Mouse (Mus musculus) heart, embryonic 16.5 days (tissue): ENCODE results near the gene Sfta2. TPM values are rescaled to one million over a fixed set of nuclear protein-coding genes. Genes with fewer than 3 reads are reported as not detected.

Source experiments
- ATAC-seq: fragments of 200-750 bp; cut with Nextera tagmentation; replicated peaks from 2 replicates; pipeline ENCODE4 v1.8.0; 2017; ENCODE audit warnings: moderate number of reproducible peaks; ENCODE audit not compliant: insufficient read depth, low FRiP score; ENCODE audit errors: extremely low read depth
- H3K27ac ChIP-seq: fragments of 300-500 bp; sonication (generic); 2 replicates; pipeline ENCODE4 v1.5.1; 2014; ENCODE audit warnings: mild to moderate bottlenecking, low read length, control low read depth, moderate library complexity
- H3K27me3 ChIP-seq: fragments of 300-500 bp; sonication (generic); 2 replicates; pipeline ENCODE4 v1.6.1; 2014; ENCODE audit warnings: low read length, mixed read lengths; ENCODE audit not compliant: control insufficient read depth, insufficient read depth
- H3K36me3 ChIP-seq: fragments of 300-500 bp; sonication (generic); 2 replicates; pipeline ENCODE4 v1.6.1; 2014; ENCODE audit not compliant: control insufficient read depth, insufficient read depth
- H3K4me1 ChIP-seq: fragments of 300-500 bp; sonication (generic); 2 replicates; pipeline ENCODE4 v1.6.1; 2014; ENCODE audit warnings: low read length, mixed read lengths; ENCODE audit not compliant: control insufficient read depth, insufficient read depth
- H3K4me2 ChIP-seq: fragments of 300-500 bp; sonication (generic); 2 replicates; pipeline ENCODE4 v1.6.1; 2014; ENCODE audit warnings: low read depth, mild to moderate bottlenecking, control low read depth, low read length
- H3K4me3 ChIP-seq: fragments of 300-500 bp; sonication (generic); 2 replicates; pipeline ENCODE4 v1.5.1; 2014; ENCODE audit warnings: mild to moderate bottlenecking, control low read depth, low read length
- H3K9ac ChIP-seq: fragments of 300-500 bp; sonication (generic); 2 replicates; pipeline ENCODE4 v1.6.1; 2014; ENCODE audit warnings: low read length, control low read depth
- H3K9me3 ChIP-seq: fragments of 300-500 bp; sonication (generic); replicated peaks from 2 replicates; pipeline ENCODE4 v1.6.1; 2016; ENCODE audit warnings: low read length; ENCODE audit not compliant: control insufficient read depth
- WGBS: fragments of 180-500 bp; shearing (Covaris S2); extraction: QIAGEN DNeasy Blood & Tissue Kit; methylation state at CpG from one replicate; pipeline ENCODE4 v1.1.7; 2014; 5-methylcytosine and 5-hydroxymethylcytosine counted together
- polyA plus RNA-seq: library from polyadenylated mRNA; unstranded; fragments of >200 nt; fragmentation: Nextera tagmentation; extraction: Ambion mirVana; gene quantifications from 2 replicates; pipeline ENCODE4 v1.2.1, GENCODE M21; 2015

The Sfta2 gene
- polyA plus RNA-seq, 1 experiment from 2014 or later: 1.1 TPM

DNA sequence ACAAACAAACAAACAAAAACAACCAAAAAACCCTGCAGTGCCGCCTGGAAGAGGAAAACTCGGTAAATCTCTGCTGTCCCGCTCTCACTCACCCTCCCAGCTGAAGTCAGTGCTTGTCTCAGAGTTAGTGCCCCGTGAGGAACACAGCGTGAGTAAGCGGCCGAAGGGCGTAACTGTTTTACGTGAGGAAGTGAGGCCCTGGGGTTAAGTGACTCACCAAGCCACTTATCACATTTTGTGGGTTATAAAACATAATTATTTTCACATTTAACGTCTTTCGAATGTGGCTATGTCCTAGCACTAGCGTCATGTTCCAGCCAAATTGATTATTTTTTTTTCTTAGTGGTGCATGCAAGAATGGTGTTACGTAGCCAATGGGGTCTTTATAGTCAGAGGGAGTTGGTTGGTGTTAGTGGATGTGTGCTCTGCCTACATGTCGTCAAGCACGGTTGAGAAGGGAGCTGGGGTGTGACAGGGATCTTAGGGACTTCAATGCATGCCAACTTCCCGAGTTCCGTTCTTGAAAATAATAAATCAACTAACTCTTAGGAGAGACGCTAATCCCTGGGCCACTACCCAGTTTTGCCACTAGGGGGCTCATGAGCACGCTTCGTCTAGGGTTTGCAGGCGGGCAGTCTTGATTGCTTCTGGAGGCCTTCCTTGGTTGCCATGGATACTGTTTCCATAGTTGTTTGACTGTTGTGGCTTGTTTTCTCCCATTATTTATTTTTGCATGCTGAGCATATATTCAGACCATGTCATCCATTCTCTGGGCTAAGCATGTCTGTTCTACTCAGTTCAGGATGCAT is 10.7 kb upstream of the Sfta2 start:
- whole genome bisulfite sequencing: 43% methylated on average over 21 of the region's 21 CpGs
- no peaks in the 10 kb centered on the region for H3K36me3 ChIP-seq
- no peak overlapping the region for H3K9ac ChIP-seq
- no peaks in the 10 kb centered on the region for H3K27me3 ChIP-seq
- ATAC-seq: no peak; the same call in 1 of the 2 replicates
- H3K9me3 ChIP-seq: no peaks in the 10 kb centered on the region
- H3K27ac ChIP-seq: no peak overlapping the region
- H3K4me1 ChIP-seq: no peaks in the 10 kb centered on the region
- H3K4me3 ChIP-seq: no peak overlapping the region
- H3K4me2 ChIP-seq: no peak overlapping the region

DNA sequence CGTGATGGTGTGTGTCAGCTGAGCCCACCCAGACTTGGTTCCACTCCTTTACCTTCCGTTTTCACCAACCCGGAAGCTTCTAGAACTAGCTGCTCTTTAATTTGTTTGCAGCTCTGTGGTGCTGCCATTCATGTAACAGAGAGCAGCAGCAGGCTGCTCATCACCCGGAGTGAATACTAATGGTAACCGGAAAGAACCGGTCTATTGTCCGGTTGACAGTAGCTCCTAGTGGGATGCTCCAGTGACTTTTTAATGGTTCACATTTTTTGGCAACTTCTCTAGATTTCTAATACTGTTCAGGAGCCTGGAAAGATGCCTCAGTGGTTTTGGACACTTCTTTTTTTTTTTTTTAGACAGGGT is 10.2 kb upstream of the Sfta2 start:
- Histone ChIP-seq H3K36me3 (no peaks in the 10 kb centered on the region), H3K4me2 (no peak overlapping the region), H3K9ac (no peak overlapping the region), H3K4me1 (no peaks in the 10 kb centered on the region), H3K27me3 (no peaks in the 10 kb centered on the region), H3K27ac (no peak overlapping the region), H3K9me3 (no peaks in the 10 kb centered on the region), H3K4me3 (no peak overlapping the region)
- no peak for ATAC-seq
- WGBS: 93% methylated on average over 7 of the region's 7 CpGs

- no peak for ATAC-seq
- H3K4me2 ChIP-seq: no peak overlapping the region
- 84% methylated on average over 15 of the region's 15 CpGs for WGBS
Observed at GRCm38 (mm10) chr17:35591731-35592130, 9.6 kb upstream of the Sfta2 start.

DNA sequence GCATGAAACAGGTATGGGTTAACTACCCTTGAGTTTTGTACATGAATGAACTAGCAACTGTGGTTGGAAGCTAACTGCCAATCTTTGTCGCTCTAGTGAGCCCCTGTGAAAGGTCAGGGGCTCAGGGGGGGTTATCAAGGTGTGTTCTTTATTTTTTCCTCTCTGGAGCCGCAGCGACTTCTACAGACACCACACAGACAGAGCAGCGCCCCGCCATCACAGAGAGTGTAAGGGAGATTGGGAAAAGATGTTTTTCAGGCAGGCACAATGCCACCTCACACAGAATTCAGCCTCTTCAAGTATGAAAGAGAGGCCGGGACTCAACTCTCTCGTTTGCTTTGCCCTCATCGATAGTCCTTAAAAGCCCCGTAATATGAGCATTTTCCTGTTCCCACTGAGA is 9.2 kb upstream of the Sfta2 start:
- no peaks in the 10 kb centered on the region for H3K27me3 ChIP-seq
- H3K4me1 ChIP-seq: no peaks in the 10 kb centered on the region
- no peak for ATAC-seq
- H3K36me3 ChIP-seq: no peaks in the 10 kb centered on the region
- no peak overlapping the region for H3K27ac ChIP-seq
- 76% methylated on average over 9 of the region's 9 CpGs for WGBS
- H3K9me3 ChIP-seq: no peaks in the 10 kb centered on the region
- H3K4me2 ChIP-seq: no peak overlapping the region
- H3K9ac ChIP-seq: no peak overlapping the region
- H3K4me3 ChIP-seq: no peak overlapping the region

More at GRCm38 (mm10) chr17:35591731-35592130, 9.6 kb upstream of the Sfta2 start:
- H3K4me1 ChIP-seq: no peaks in the 10 kb centered on the region
- no peak overlapping the region for H3K9ac ChIP-seq
- no peaks in the 10 kb centered on the region for H3K36me3 ChIP-seq
- H3K4me3 ChIP-seq: no peak overlapping the region
- no peaks in the 10 kb centered on the region for H3K9me3 ChIP-seq
- H3K27me3 ChIP-seq: no peaks in the 10 kb centered on the region
- H3K27ac ChIP-seq: no peak overlapping the region

DNA sequence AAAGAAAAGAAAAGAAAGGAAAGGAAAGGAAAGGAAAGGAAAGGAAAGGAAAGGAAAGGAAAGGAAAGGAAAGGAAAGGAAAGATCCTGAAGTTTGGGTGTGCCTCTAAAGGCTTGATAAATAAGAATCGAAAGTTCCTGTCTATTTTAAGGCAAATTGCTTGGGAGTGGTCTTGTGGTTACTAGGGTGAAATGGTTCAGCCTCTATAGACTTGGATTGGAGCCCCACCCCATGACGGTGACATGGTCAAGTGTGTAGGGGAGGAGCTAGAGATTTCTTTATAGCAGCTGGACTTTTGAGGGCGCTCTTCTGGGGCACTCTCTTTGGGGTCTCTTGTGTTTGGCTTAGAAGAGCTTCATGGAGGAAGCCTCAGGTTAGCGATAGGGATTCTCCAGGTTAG is 7.6 kb upstream of the Sfta2 start:
- WGBS: 28% methylated on average over 4 of the region's 4 CpGs
- Histone ChIP-seq H3K27ac (no peak overlapping the region), H3K36me3 (no peaks in the 10 kb centered on the region), H3K9me3 (no peaks in the 10 kb centered on the region), H3K4me3 (no peak overlapping the region), H3K9ac (no peak overlapping the region), H3K27me3 (no peaks in the 10 kb centered on the region), H3K4me1 (no peaks in the 10 kb centered on the region), H3K4me2 (no peak overlapping the region)
- no peak for ATAC-seq

- H3K9me3 ChIP-seq: no peaks in the 10 kb centered on the region
- no peak overlapping the region for H3K4me3 ChIP-seq
- H3K27ac ChIP-seq: no peak overlapping the region
- no peaks in the 10 kb centered on the region for H3K36me3 ChIP-seq
- 76% methylated on average over 7 of the region's 7 CpGs for WGBS
- no peak for ATAC-seq
- no peaks in the 10 kb centered on the region for H3K27me3 ChIP-seq
- H3K9ac ChIP-seq: no peak overlapping the region
- H3K4me2 ChIP-seq: no peak overlapping the region
- H3K4me1 ChIP-seq: no peaks in the 10 kb centered on the region
Observed at GRCm38 (mm10) chr17:35594456-35594855, 6.9 kb upstream of the Sfta2 start.

DNA sequence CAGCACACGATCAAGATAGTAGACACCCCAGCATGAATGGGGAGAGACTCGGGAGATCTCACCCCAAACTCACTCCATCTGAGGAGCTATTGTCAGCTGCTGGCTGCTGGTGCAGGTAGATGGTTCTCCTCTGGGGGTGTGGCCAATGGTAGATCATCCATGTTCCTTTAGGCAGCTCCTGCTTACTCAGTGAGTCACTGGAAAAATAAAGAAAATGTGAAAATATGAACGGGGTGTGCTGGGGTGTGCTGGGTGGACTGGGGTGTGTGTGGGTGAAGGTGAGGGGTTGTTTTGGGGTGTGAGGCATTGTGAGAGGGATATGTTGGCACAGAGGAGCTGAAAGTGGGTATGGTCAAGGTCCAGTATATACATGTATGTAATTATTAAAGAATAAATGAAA is 4.0 kb upstream of the Sfta2 start:
- ATAC-seq: no peak

DNA sequence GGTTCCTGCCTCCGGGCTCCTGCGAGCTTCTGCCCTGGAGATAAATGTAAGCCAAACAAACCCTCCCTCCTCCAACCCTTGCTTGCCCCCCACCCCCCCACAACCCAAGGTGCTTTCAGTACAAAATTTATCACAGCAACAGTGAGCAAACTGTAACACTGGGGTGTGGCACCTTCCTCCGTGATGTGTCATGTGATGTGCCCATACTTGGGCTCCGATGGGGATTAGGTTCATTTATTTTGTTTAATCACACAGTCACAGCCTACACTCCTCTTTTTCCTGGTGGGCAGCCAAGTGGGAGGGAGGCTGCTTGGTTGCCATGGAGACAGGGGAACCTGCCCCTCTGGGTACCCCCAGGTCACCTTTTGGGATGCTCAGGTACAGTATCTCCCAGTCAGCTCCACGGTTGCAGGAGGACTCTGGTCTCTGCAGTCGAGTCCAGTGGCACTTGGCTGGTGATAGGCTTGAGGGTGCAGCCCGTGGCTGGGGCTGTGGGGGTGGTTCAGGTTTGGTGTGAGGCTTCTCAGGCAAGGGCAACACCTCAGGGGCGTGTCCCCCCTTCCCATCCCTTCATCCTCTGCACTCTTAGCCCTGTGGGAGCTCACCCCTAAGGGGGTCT is 496 bp downstream of the Sfta2 start:
- H3K9me3 ChIP-seq: no peaks in the 10 kb centered on the region
- no peak overlapping the region for H3K27ac ChIP-seq
- no peaks in the 10 kb centered on the region for H3K4me1 ChIP-seq
- H3K4me2 ChIP-seq: no peak overlapping the region
- no peak overlapping the region for H3K9ac ChIP-seq
- H3K4me3 ChIP-seq: no peak overlapping the region
- no peak for ATAC-seq
- H3K27me3 ChIP-seq: 0 out of 2 replicates have a peak, but pooled peaks cover 3% of the 10 kb centered on the region
- H3K36me3 ChIP-seq: no peaks in the 10 kb centered on the region
- 33% methylated on average over 8 of the region's 8 CpGs for WGBS

More for the DNA sequence above, 4.0 kb upstream of the Sfta2 start:
- Histone ChIP-seq H3K27ac (no peak overlapping the region), H3K4me1 (no peaks in the 10 kb centered on the region), H3K9me3 (no peaks in the 10 kb centered on the region), H3K36me3 (no peaks in the 10 kb centered on the region), H3K9ac (no peak overlapping the region), H3K4me2 (no peak overlapping the region), H3K4me3 (no peak overlapping the region), H3K27me3 (no peaks in the 10 kb centered on the region)
- 85% methylated on average over 3 of the region's 3 CpGs for WGBS

DNA sequence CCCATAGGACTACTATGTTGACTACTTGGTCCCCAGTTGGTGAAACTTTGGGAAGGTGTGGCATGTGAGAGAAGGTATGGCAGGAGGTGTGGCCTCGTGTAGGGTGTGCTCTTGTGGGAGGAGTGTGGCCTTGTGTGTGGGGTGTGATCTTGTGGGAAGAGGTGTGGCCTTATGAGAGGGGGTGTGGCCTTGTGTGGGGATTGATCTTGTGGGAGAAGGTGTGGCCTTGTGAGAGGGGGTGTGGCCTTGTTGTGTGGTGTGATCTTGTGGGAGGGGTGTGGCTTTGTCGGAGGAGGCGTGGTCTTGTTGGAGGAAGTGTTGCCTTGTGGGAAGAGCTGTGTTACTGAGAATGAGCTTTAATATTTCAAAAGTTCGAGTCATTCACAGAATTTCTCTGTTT is 15.8 kb downstream of the Sfta2 start:
- Histone ChIP-seq H3K9me3 (no peaks in the 10 kb centered on the region), H3K4me2 (no peak overlapping the region), H3K4me1 (no peaks in the 10 kb centered on the region), H3K27me3 (no peaks in the 10 kb centered on the region), H3K4me3 (no peak overlapping the region), H3K27ac (no peak overlapping the region), H3K9ac (no peak overlapping the region), H3K36me3 (no peaks in the 10 kb centered on the region)
- WGBS: 68% methylated on average over 4 of the region's 4 CpGs
- no peak for ATAC-seq
